ENCODE assay signal across 8 mouse cellular contexts in the genomic region with DNA sequence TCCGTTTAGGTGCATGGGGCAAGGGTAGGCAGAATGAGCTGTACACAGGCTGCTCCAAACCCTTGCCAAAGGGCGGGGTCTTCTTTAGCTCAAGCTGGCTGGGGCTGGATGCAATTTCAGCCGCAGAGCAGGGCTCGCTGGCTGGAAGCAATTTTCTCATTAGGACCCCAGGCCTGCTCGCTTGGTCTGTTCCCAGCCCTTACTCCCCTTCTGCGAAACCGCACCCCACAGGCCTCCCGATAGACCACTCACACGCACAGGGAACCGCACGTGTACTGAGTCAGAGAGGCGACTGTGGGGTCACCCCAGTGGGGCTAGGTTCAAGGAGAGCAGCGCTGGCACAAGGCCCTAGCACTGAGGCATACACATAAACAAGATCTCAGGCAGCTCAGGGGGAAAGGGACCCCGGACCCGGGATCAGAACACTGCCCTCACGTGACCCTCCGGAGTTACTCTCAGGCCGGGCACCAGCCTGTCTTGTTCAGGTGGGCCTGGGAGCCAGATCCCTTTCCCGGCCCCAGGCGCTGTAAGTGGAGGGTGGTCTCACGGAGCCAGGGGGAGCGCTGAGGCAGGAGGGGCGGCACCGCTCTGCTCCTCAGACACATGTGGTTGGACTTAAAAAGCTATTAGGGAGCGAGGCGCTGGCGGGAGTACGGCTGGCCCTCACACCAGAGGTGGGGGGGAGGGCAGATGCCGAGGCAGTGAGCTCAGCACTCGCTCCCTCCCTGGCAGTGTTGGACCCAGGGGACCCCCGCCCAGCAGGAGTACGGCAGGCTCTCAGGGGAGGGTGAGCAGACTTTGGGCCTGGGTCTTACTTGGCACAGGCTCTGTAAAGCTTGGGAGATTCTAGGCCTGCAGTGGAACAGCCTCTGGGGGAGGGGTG. TPM values are rescaled to one million over a fixed set of nuclear protein-coding genes. Genes with fewer than 3 reads are reported as not detected.
DNase-seq lines count a peak whose midpoint lies in the region; ATAC-seq and TF ChIP-seq lines count a peak whose summit lies in the region.

No protein-coding gene starts in this region.

- peak; percentile 38 for TF ChIP-seq POLR2A in myocyte (IDR thresholded peaks at IDR 0.05; ENCODE audit: insufficient read length, low read depth)

- DNase-seq in cerebellum, postnatal 10 days, result peak; percentile 74 to 77
- DNase-seq in cerebellum, postnatal 36 days, result no peak
- peak; percentile 89 for DNase-seq in embryo, embryonic 11 days
- DNase-seq in heart, adult 18-20 months, result peak; percentile 54 to 80
- DNase-seq in layer of hippocampus, adult 18-20 months (ENCODE audit: low spot score in 2 of 2), result no peak
- DNase-seq in spleen, postnatal 14 days (ENCODE audit: low spot score in 2 of 2), result no peak

- peak overlapping the region; percentile 37 for H3K4me2 ChIP-seq in intestine, postnatal 0 days (replicated peaks; ENCODE audit: low read depth)
- H3K4me2 ChIP-seq in myocyte (ENCODE audit: low read depth), result peak overlapping the region; percentile 81

- no peak overlapping the region for H3K9ac ChIP-seq in intestine, postnatal 0 days (ENCODE audit: low read depth, low read length)

- no peak for TF ChIP-seq CTCF in intestine, postnatal 0 days (IDR thresholded peaks at IDR 0.05; ENCODE audit: low read depth)

- ATAC-seq in intestine, postnatal 0 days, result peak; percentile 5; the same call in 1 of the 2 replicates

- no peak overlapping the region for H3K27ac ChIP-seq in intestine, postnatal 0 days (ENCODE audit: low read depth, low read length)

- H3K9me3 ChIP-seq in intestine, postnatal 0 days (ENCODE audit: control insufficient read depth), result no peaks in the 10 kb centered on the region

- 44% methylated on average over 32 of the region's 32 CpGs for WGBS in intestine, postnatal 0 days

- no peaks in the 10 kb centered on the region for H3K36me3 ChIP-seq in intestine, postnatal 0 days (ENCODE audit: control insufficient read depth, insufficient read depth)
- no peaks in the 10 kb centered on the region for H3K36me3 ChIP-seq in myocyte (ENCODE audit: control insufficient read depth, insufficient read depth)

- no peak overlapping the region for H3ac ChIP-seq in myocyte (ENCODE audit: control insufficient read depth, insufficient read length)

- H3K4me3 ChIP-seq in intestine, postnatal 0 days (ENCODE audit: low read depth, low read length), result no peak overlapping the region
- H3K4me3 ChIP-seq in myocyte, result peak overlapping the region; percentile 15

- H3K4me1 ChIP-seq in intestine, postnatal 0 days (replicated peaks; ENCODE audit: control insufficient read depth, insufficient read depth, low read length), result 0 out of 2 replicates have a peak, but pooled peaks cover 12% of the 10 kb centered on the region

- H3K27me3 ChIP-seq in intestine, postnatal 0 days (replicated peaks; ENCODE audit: control insufficient read depth, insufficient read depth, low read length), result peaks cover 4% of the 10 kb centered on the region
- H3K27me3 ChIP-seq in myocyte (ENCODE audit: control insufficient read depth, insufficient read depth, insufficient read length), result no peaks in the 10 kb centered on the region

- H3K79me2 ChIP-seq in myocyte (ENCODE audit: control insufficient read depth, insufficient read depth), result peaks cover 14% of the 10 kb centered on the region

TF ChIP-seq in myocyte, 11 proteins besides CTCF, POLR2A, EP300 and RAD21:
- TF ChIP-seq MAX (IDR thresholded peaks at IDR 0.05; ENCODE audit: low read depth), result no peak
- TF ChIP-seq POLR2AphosphoS2 (IDR thresholded peaks at IDR 0.05; ENCODE audit: insufficient read length, low read depth), result peak; percentile 28
- TF ChIP-seq MYOG (IDR thresholded peaks at IDR 0.05; ENCODE audit: control insufficient read depth in 1 of 3, insufficient read depth in 1 of 3, insufficient read length in 2 of 3, low read depth in 2 of 3), result peak in 1 of 3 experiments; percentile 42
- TF ChIP-seq USF1 (IDR thresholded peaks at IDR 0.05; ENCODE audit: low read depth), result peak; percentile 70
- no peak for TF ChIP-seq REST (IDR thresholded peaks at IDR 0.05; ENCODE audit: insufficient read depth, insufficient read length)
- peak; percentile 13 for TF ChIP-seq E2F4 (IDR thresholded peaks at IDR 0.05; ENCODE audit: insufficient read depth)

RNA-seq across cellular contexts. Expression of gene G430095P16Rik, which starts 19.6 kb away (rescaled TPM):
- total RNA-seq in heart, adult 18-20 months (2021), result under 1 TPM; 0.40 to 0.69 TPM
- 1.0 and 1.5 TPM in 2 replicates for polyA plus RNA-seq in intestine, postnatal 0 days (2015; fragmentation: Nextera tagmentation; extraction: Ambion mirVana)
- polyA plus RNA-seq in myocyte (2012; fragmentation: generic; extraction: Trizol), result 9.4 TPM
- not detected for total RNA-seq in layer of hippocampus, adult 18-20 months (2021)

RNA-seq across cellular contexts. Expression of gene Lyl1, which starts 41.2 kb away (rescaled TPM):
- total RNA-seq in heart, adult 18-20 months (2021), result 1 to 10 TPM; 3.1 to 4.4 TPM
- 3.5 and 3.9 TPM in 2 replicates for polyA plus RNA-seq in intestine, postnatal 0 days (2015; fragmentation: Nextera tagmentation; extraction: Ambion mirVana)
- not detected for polyA plus RNA-seq in myocyte (2012; fragmentation: generic; extraction: Trizol)
- total RNA-seq in layer of hippocampus, adult 18-20 months (2021), result 1 to 10 TPM; 2.0 to 2.2 TPM

RNA-seq across cellular contexts. Expression of gene Nacc1, which starts 54.8 kb away (rescaled TPM):
- 10 to 100 TPM; 31.4 to 32.7 TPM for total RNA-seq in heart, adult 18-20 months (2021)
- polyA plus RNA-seq in intestine, postnatal 0 days (2015; fragmentation: Nextera tagmentation; extraction: Ambion mirVana), result 9.3 and 9.8 TPM in 2 replicates
- 56.1 TPM for polyA plus RNA-seq in myocyte (2012; fragmentation: generic; extraction: Trizol)
- 10 to 100 TPM; 94.8 to 95.5 TPM for total RNA-seq in layer of hippocampus, adult 18-20 months (2021)

RNA-seq across cellular contexts. Expression of gene Trmt1, which starts 56.3 kb away (rescaled TPM):
- total RNA-seq in heart, adult 18-20 months (2021), result 10 to 100 TPM; 34.2 to 45.1 TPM
- 22.3 and 23.7 TPM in 2 replicates for polyA plus RNA-seq in intestine, postnatal 0 days (2015; fragmentation: Nextera tagmentation; extraction: Ambion mirVana)
- 94.4 TPM for polyA plus RNA-seq in myocyte (2012; fragmentation: generic; extraction: Trizol)
- 100 to 1,000 TPM in 1 of 2 experiments, 10 to 100 TPM in 1; 96.9 to 108 TPM for total RNA-seq in layer of hippocampus, adult 18-20 months (2021)

RNA-seq across cellular contexts. Expression of gene Nfix, which starts 57.7 kb away (rescaled TPM):
- 100 to 1,000 TPM; 250 to 260 TPM for total RNA-seq in heart, adult 18-20 months (2021)
- 11.2 and 12.0 TPM in 2 replicates for polyA plus RNA-seq in intestine, postnatal 0 days (2015; fragmentation: Nextera tagmentation; extraction: Ambion mirVana)
- 65.7 TPM for polyA plus RNA-seq in myocyte (2012; fragmentation: generic; extraction: Trizol)
- 100 to 1,000 TPM; 379 to 429 TPM for total RNA-seq in layer of hippocampus, adult 18-20 months (2021)

Comparison
In these comparisons a context has a peak if more than half of its experiments do, and no peak if none do; other contexts are left out.
1. DNase-seq: peak in cerebellum, postnatal 10 days (2 of 2), embryo, embryonic 11 days (single experiment) and heart, adult 18-20 months (2 of 2); none in cerebellum, postnatal 36 days (0 of 2), layer of hippocampus, adult 18-20 months (0 of 2) and spleen, postnatal 14 days (0 of 2).